Mouse (Mus musculus) mouse trophoblast stem cell (cell line): ENCODE results near the gene Dyrk1b.
"Not testable (repeated sequence)": the region's sequence is repeated elsewhere in the genome, so short reads cannot be mapped to it uniquely, and the experiment has no call there.

Experiments
- in situ Hi-C, 2 experiments: fragments of 300-500 bp; cut with MseI, MboI; formaldehyde crosslinking; loops; 2 replicates in 1 of 2; 3 replicates in 1 of 2; pipeline ENCODE4 v1.15.1; 2025

Dyrk1b gene

DNA sequence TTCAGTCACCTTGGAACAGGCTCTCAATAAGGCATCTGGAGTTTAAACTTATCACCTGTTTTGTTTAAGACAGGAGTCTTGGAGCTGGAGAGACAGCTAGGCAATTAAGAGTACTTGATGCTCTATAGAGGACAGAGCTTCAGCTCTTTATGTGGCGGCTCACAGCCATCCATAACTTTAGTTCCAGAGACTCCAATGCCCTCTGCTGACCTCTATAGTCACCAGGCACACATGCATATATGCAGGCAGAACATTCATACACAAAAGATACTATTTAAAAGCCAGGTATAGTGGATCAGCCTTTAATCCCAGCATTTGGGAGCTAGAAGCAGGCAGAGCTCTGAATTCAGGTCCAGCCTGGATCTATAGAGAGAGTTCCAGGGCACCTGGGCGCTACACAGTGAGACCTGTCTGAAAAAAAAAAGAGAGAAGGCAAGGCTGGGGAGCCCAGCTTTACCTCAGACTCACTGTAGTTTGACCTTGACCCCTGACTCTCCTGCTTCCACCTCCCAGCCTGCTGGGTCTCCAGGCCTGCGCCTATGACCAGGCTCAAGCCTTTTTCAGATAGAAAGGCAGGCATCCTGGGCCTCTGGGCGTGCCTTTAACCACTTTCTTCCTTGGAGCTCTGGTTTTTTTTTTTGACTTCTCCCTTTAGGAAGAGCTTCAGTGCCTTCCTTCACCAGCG is 16.3 kb downstream of the Dyrk1b start:
- in situ Hi-C loops: no loop called here

DNA sequence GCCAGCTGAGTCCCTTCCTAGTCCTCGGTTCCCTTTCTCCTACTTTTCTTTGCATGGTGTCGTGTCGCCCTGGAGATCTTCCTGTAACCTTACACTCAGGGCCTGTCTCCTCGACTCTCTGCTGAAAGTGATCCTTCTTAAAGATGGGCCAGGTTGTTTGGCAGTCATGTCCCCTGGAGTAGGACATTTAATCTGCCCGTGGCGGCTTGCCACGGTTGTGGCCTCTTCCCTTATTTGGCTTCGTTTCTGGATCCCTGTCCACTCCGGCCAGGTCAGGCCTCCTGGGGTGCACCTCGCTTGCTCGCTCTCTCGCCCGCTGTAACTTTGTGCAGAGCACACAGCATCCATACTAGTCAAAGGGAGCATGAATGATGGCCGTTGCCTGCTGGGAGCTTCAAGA is 17.3 kb downstream of the Dyrk1b start:
- in situ Hi-C loops: no loop called here

DNA sequence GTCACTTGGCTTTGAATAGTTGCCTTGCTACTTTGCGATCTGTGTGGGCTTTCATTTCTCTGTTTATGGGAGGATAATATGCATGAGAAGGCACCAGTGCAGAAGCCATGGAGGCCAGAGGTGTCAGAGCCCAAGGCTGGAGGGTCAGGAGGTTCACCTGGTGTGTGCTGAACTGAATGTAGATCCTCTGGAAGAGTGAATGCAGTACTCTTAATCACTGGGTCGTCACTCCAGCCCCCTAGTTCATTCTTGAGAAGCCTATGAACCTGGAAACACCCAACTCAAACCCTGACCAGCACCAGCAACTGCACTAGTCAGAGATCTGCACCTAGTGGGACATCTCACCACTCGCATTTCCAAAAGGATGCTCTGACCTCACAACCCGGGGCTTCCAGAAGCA is 19.8 kb downstream of the Dyrk1b start:
- in situ Hi-C loops: no loop called here

DNA sequence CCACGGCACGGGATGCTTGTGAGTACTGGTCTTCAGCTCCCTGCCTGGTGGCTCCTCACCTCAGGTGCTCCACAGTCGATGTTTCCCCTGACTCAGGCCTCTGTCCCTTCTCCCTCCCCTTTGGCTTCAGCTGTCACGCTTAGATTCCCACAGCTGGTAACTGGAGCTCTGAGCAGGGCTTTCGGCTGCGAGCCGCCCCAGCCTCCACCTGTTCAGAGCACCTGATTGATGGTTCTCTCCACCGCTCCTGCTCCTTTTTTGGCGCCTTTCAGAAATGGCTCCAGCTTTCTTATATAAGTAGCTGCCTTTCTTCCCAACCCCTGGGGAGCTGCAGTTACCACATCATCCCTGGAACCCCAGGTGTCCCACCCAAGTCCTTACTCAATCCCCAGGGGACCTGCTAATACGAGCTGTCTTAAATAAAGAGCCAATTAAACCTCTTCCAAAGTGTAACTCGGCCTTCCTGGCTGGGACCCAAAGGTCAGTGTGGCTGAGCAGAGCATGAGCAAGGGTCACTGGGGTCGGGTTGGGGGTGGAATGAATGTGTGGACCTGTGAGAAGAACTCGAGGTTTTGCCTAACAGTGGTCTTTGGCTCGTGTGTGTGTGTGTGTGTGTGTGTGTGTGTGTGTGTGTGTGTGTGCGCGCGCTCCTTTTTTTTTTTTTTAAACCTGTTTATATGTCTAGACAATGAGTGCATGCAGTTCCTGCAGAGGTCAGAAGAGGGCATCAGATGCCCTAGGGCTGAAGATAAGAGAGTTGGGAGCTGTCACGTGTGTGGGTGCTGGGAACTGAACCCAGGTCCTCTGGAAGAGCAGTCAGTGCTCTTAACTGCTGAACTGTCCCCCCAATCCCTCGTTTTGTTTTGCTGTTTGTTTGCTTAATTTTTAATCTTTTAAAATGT is 24.2 kb downstream of the Dyrk1b start:
- in situ Hi-C loops: no loop called here

DNA sequence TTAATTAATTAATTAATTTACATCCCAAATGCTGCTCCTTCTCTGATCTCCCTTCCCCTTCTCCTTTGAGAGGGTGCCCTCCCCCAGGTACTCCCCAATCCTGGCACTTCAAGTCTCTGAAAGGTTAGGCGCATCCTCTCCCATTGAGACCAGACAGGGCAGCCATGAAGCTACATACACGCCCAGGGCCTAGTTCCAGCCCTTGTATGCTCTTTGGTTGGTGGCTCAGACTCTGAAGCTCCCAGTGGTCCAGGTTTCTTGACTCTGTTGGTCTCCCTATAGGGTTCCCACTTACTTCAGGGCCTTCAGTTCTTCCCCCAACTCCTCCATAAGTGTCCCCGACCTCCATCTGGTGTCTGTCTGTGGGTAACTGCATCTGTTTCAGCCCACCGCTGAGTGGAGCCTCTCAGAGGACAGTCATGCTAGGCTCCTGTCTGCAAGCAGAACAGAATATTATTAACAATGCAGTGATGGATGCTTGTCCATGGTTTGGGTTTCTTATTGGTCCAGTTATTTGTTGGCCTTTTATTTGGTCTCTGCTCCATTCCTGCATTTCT is 26.9 kb downstream of the Dyrk1b start:
- in situ Hi-C loops: loop anchor here in 1 of 2 experiments (5.0 kb wide), 1 partner anchor 46 kb away; no protein-coding TSS in a partner anchor

DNA sequence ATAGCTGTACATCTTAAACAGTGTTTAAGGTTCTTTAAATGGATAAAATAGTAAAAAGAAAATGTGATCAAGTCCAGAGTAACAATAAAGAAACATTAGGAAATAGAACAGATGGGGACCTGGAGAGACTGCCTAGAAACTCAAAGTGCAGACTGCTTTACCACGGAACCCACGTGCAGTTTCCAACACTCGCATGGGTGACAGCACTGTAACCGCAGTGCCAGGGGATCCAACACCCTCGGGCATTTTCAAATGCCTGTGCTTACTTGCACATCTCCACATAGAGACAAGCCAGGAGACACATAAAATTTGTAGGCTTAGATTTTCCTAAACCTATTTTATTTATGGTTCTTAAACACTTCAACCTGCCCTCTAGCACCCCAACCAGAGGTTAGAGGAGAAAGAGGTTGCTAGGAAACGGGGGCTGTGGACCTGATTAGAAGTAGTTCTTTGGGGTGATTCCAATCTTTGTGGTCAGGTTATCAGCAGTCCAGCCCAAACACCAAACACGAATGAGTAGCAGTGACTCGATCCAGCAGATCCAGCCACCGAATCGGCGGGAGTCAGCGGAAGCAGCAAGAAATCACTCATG is 29.2 kb downstream of the Dyrk1b start:
- in situ Hi-C loops: loop anchor here in 1 of 2 experiments (5.0 kb wide), 1 partner anchor 44 kb away; no protein-coding TSS in a partner anchor

DNA sequence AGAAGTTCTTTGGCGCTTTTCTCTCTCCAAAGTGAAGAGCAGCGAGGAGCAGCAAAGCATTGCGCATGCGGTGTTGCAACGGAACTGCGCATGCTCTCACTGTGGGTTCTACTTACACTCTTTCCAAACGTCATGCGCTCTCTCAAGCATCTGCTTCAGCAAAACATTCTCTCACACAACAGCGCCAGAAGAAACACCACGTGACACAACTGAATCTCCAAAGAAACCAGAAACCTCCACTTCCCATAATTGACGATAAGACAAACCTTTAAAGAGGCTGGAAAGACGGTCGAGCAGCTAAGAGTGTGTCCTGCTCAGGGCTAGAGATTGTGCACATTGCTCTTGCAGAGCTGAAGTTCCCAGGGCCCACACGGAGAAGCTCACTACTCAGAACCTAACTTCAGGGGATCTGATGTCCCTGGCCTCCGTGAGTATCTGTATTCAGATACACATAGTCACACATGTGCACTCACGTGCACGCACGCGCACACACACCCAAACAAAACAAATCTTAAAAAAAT is 29.8 kb downstream of the Dyrk1b start:
- in situ Hi-C loops: loop anchor here in 1 of 2 experiments (5.0 kb wide), 1 partner anchor 43 kb away; no protein-coding TSS in a partner anchor

DNA sequence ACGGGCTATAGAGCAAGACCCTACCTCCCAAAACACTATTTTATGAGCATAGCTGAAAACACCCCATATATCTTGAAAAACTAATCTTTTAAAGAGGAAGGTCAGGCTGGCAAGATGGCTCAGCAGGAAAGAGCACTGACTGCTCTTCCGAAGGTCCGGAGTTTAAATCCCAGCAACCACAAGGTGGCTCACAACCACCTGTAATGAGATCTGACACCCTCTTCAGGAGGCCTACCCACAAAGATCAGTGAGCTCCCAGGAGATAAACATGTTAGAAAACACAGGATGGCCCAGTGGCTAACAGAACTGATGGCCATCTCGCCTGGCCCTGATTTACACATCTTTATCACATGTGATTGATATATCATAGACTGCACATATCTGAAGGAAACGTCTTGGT is 31.5 kb downstream of the Dyrk1b start:
- in situ Hi-C loops: no loop called here

DNA sequence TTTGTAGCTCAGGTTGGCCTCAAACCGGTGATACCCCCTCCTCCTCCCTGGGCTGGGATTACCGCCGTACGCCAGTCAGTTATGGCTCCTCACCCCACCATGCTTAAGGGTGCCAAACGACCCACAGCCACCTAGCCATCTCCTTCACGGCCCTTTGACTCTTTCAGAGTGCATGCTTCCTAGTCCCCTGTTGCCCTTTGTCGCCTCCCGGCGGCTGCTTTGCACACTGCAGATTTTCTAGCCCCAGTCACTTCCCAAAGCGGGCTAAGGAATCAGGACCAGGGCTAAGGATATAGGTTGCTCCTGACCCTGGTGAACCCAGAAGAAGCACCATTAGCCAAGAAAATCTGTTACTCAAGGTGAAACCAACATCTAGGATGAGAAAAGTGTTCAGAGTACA is 34.9 kb downstream of the Dyrk1b start:
- in situ Hi-C loops: no loop called here

DNA sequence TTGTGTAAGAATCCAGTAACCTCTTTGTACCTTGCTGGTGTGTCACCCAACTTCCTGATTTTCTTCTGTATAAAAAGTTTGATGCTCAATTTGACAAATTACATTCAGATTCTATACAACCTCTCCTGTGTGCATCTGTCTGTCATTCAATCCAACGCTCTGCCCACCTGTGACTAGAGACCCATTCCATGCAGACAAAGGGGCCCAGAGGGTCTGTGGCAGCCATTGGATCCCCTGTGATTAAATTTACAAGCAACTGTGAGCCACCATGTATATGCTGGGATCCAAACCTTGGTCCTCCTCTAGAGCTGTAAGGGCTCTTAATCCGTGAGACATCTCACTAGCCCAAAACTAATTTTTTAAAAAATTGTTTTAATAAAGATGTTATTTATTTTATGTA is 36.7 kb downstream of the Dyrk1b start:
- in situ Hi-C loops: not testable (repeated sequence)

DNA sequence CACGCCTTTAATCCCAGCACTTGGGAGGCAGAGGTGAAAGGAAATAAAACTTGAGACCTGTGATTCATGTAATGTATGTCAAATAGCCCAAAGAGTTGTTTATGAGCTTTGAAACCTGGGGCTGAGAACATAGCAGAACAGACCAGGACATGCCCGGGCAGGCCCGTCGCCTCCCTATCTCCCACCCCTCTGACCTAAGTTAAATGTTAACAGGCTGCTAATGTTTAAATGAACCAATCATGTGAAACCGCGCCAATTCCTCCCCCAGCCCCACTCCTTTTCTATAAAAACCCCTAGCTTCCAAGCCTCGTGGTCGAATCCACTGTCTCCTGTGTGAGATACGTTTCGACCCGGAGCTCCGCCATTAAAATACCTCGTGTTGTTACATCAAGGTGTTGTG is 38.5 kb downstream of the Dyrk1b start:
- in situ Hi-C loops: not testable (repeated sequence)

DNA sequence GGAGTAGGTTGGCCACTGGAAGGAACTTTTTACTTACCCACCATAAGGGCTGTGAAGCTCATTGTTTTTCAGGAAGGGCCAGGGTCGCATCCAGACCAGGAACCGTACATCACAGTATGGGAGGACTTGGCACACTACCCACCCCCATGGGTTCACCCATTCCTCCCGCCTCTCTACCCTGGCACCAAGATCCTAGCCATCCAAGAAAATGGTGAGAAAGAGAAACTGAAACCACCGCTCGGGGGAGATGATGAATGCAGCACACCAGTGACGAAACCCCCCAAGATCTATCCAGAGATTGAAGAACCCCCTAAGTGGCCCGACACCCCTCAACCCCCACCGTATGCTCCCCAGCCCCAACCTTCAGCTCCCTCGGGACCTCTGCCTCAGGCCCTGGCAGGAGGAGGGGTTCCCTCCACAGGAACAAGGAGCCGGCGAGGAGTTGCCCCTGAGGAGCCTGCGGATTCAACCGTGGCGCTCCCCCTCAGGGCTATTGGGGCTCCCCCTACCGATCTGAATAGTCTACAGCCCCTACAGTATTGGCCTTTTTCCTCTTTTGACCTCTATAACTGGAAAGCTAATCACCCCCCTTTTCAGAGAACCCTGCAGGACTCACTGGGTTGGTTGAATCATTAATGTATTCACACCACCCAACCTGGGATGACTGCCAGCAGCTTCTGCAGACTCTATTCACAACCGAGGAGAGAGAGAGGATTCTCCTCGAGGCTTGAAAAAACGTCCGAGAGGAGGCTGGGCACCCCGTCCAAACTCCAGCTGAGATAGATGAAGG is 39.9 kb downstream of the Dyrk1b start:
- in situ Hi-C loops: not testable (repeated sequence)

DNA sequence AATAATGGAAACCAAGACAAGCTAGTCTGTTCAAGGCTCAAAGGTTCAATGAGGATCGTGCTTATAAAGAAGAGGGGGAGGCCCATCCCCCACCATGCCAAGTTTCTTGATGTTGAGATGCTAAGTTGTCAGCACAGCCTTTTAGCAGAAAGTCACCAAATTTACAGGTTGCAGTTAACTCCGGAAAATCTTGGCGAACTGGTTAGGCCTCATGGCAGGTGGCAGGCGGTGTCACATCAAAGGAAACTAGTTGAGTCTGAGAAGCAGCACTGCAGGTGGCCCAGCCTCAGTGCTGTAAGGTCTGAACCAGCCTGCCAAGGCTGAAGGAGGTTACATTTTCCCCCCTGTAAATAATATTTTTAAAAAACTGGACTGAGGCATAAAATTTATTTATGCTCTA is 47.6 kb downstream of the Dyrk1b start:
- in situ Hi-C loops: not testable (repeated sequence)

DNA sequence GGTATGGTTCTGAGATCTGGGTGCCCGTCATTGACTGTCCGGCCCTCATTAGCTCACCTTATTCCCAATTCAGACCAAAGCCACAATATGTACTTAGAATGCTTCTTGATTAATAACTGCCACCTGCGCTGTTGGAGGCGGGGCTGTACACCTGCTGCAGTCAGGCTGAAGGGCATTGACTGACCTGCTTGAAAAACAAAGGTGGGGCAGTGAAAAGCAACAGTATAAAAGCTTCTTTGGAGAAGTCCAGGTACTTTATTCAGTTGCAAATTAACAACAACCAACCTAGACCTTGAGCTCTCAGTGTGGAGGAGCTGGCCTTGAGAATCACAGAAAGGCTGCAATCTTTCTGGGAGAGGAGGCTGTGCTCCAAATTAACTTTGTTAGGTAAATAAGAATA is 48.2 kb downstream of the Dyrk1b start:
- in situ Hi-C loops: not testable (repeated sequence)
